Mouse (Mus musculus) Patski (cell line): ENCODE measurements around the gene Gm1330. TPM values are rescaled to one million over a fixed set of nuclear protein-coding genes. Genes with fewer than 3 reads are reported as not detected.
"Not testable (repeated sequence)": the region's sequence is repeated elsewhere in the genome, so short reads cannot be mapped to it uniquely, and the experiment has no call there.

Experiments
- ATAC-seq: fragments of 100-300 bp; one replicate; pipeline ENCODE4 v1.8.0; 2021
- CTCF ChIA-PET: fragments of 350-600 bp; sonication (Branson Sonifier 250); formaldehyde crosslinking; loops from one replicate; lab custom pipeline; 2022; ENCODE audit warnings: inconsistent platforms; lab: Charles Lee
- POLR2A ChIA-PET: fragments of 350-600 bp; sonication (Branson Sonifier 250); formaldehyde crosslinking; loops from one replicate; lab custom pipeline; 2022; ENCODE audit warnings: antibody characterized with exemption, inconsistent platforms; lab: Charles Lee
- DNase-seq: peaks from one replicate; pipeline ENCODE4 v3.0.0-alpha.2; 2011; ENCODE audit warnings: low read depth, low spot score
- H3K27me3 ChIP-seq: fragments of 371-371 bp; one replicate; pipeline ENCODE4 v1.5.1; 2021
- CTCF ChIP-seq: fragments of 100-300 bp; IDR thresholded peaks from one replicate; pipeline ENCODE4 v1.5.1; 2021
- in situ Hi-C: fragments of 300-500 bp; cut with MboI; formaldehyde crosslinking; loops from 3 replicates; pipeline ENCODE4 v1.11.1; 2018; ENCODE audit warnings: low pct_unique_long_range_greater_than_20kb, mixed read lengths
- polyA plus RNA-seq: library from polyadenylated mRNA; unstranded; gene quantifications from one replicate; pipeline ENCODE4 v1.2.3, GENCODE M21; 2021

The Gm1330 gene
- not detected for polyA plus RNA-seq

DNA sequence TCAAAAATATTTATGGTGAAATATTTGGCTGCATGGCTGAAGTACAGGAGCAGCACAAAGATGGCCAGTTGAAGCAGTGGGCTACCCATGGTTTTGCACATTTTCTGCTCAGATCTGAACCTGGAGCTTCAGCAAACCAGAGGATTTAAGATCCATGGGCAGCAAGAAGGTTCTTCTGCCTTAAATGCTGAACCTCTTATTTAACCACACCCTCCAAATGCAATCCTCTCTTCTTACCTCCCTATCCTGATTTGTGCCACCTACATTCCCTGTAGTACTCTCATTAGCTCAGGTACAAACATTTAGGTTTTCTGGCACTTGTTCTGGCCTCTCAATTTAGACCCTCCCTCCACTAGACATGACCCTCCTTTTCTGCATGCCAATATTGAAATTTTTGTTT lies at the start of gene Gm1330:
Gene Gm1330 (minus strand): TSS at position 101 of the 400 bp plus-strand sequence.
- in situ Hi-C loops, result no loop called here
- no peak for TF ChIP-seq CTCF
- ATAC-seq (no peak), DNase-seq (no peak)
- POLR2A ChIA-PET, result no interaction called here
- CTCF ChIA-PET, result no interaction called here
- H3K27me3 ChIP-seq, result no peaks in the 10 kb centered on the region

DNA sequence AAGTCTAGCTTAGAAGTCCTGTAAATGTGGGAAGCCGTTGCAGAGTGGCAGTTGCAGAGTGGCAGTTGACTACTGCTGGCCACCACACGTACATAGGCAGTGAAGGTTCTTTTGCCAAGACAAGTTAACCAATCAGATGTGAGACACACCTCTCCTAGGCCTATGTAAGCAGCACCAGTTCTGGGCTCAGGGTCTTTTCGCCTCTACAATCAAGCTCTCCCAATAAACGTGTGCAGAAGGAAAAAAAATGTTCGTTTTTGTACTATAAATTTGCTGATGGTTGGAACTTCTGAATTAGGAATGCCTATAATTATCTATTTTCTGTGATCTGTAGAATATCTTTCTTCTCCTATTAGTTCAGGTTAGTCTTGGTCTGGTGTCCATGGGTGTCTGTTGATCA lies 14.1 kb upstream of the Gm1330 start, which contains the start of gene Gm10750:
Gene Gm10750 (minus strand): TSS at position 101 of the 400 bp plus-strand sequence.
- ATAC-seq, DNase-seq, CTCF ChIA-PET, in situ Hi-C loops, POLR2A ChIA-PET, H3K27me3 ChIP-seq: not testable (repeated sequence)

DNA sequence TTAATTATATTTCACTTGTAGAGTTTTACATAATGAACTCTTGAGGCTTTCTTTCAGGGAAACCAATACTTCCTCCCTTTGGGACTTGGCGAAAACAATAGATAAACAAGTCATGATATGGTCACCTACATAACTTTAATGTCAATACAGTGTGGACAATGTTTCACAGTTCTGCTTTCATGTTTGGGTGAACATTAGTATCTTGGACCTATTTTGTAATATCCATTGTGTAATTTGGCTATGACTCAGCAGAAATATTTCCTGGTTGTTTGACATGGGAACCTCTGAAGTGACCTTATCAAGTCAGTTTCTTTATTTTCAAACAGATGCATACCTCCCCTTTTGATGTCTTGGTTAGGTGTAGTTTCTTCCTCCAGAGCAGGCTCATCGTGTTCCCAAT lies 1.8 kb upstream of the Gm1330 start:
- no peak for TF ChIP-seq CTCF
- ATAC-seq (no peak), DNase-seq (no peak)
- in situ Hi-C loops, result no loop called here
- CTCF ChIA-PET, result no interaction called here
- no peaks in the 10 kb centered on the region for H3K27me3 ChIP-seq
- POLR2A ChIA-PET, result no interaction called here

DNA sequence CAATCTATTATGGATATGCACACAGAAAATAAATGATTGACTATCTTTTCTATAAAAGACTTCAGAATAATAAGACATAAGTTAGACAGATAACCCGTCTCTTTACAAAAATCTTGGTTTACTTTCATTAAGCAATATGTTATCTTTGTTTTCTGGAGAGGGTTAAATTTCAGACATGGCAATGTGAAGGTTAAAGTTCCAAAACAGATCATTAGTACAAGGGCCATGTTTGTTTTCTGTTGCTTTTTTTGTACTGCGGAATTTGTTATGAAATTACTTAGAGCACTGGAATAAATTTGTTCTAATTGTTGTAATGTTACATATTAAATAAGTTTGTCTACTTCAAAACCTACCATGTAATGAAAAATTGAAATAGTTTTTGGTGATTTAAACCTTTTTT lies 7.9 kb downstream of the Gm1330 start:
- no peak for DNase-seq
- no peak for TF ChIP-seq CTCF
- ATAC-seq, result no peak
- in situ Hi-C loops, result no loop called here
- ChIA-PET POLR2A (no interaction called here), CTCF (no interaction called here)
- no peaks in the 10 kb centered on the region for H3K27me3 ChIP-seq

Other genes starting within 250 kb of the Gm1330 start
- gene Cst11, start 231.8 kb downstream of the Gm1330 start, polyA plus RNA-seq, result not detected
- not detected for gene 8030411F24Rik, start 221.2 kb downstream of the Gm1330 start, polyA plus RNA-seq
- not detected for gene Cst12, start 213.9 kb downstream of the Gm1330 start, polyA plus RNA-seq
- gene Cst8, start 204.5 kb downstream of the Gm1330 start, polyA plus RNA-seq, result not detected
- not detected for gene Cst13, start 183.2 kb downstream of the Gm1330 start, polyA plus RNA-seq
- gene Cst9, start 168.1 kb downstream of the Gm1330 start, polyA plus RNA-seq, result not detected
- not detected for gene 9230104L09Rik, start 138.2 kb downstream of the Gm1330 start, polyA plus RNA-seq
- 1,093 TPM for gene Cst3, start 127.6 kb downstream of the Gm1330 start, polyA plus RNA-seq
- gene Gm10750, start 14.0 kb upstream of the Gm1330 start, polyA plus RNA-seq, result not detected